Mouse (Mus musculus): ENCODE results near the gene Gm9803. TPM values are rescaled to one million over a fixed set of nuclear protein-coding genes. Genes with fewer than 3 reads are reported as not detected.

Gene Gm9803
- polyA plus RNA-seq, 1 experiment = 6.4 TPM

DNA sequence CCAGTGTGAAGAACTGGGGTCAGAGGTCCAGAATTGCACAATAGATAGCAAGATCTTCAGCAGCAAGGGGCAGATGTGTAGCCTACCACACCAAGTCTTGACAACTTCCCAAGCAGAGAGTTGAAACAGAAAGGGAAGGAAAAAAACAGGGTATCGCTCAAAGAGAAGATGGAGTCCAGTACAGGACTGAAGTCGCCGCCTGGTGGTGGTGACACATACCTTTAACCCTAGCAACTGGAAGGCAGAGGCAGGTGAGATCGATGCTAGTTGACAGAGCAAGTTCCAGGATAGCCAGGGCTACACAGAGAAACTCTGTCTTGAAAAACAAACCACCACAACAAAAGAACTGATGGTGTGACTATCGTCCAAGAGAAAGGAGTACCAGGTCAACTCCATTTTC is 25.5 kb downstream of the Gm9803 start:
- Histone ChIP-seq H3K27me3 (ENCODE audit: control insufficient read depth, insufficient read depth, insufficient read length) (peaks cover 10% of the 10 kb centered on the region), H3K79me2 (ENCODE audit: control insufficient read depth, insufficient read depth) (no peaks in the 10 kb centered on the region), H3K4me3 (ENCODE audit: insufficient read depth, poor library complexity, severe bottlenecking) (no peak overlapping the region), H3K79me3 (ENCODE audit: low read depth) (no peaks in the 10 kb centered on the region), H3K36me3 (ENCODE audit: control insufficient read depth, insufficient read depth) (no peaks in the 10 kb centered on the region), H3ac (ENCODE audit: control insufficient read depth, insufficient read length, low read depth) (no peak overlapping the region)
- TF ChIP-seq MYOD1 (IDR thresholded peaks at IDR 0.05; ENCODE audit: control insufficient read depth, insufficient read length, low read depth) (no peak), MAX (IDR thresholded peaks at IDR 0.05) (no peak), CEBPB (IDR thresholded peaks at IDR 0.05; ENCODE audit: low read depth) (no peak), CTCF (IDR thresholded peaks at IDR 0.05; ENCODE audit: control insufficient read depth, insufficient read depth, insufficient read length) (no peak), MYOG (IDR thresholded peaks at IDR 0.05; ENCODE audit: control insufficient read depth, extremely low read depth, insufficient read length) (no peak), FOSL1 (IDR thresholded peaks at IDR 0.05; ENCODE audit: insufficient read depth, low read length, poor library complexity, severe bottlenecking) (no peak), USF1 (IDR thresholded peaks at IDR 0.05; ENCODE audit: low read depth) (no peak)

DNA sequence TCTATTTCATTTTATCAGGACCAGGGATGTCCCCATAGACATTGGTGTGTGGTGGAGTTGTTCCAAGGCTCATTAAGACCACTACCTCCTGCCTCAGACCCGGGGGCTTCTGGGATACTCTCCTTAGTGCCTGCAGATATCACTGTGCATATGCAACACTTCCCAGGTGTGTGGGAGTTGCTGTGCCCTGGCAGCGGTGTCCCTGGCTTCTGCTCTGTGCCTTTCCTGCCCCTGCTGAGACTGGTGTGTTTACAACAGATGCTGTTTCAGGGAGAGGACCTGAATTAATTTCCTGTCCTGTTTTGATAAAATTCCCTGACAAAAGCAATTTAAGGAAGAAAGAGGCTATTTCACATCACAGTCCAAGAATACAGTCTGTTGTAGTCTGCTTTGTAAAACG is 27.0 kb downstream of the Gm9803 start:
- TF ChIP-seq USF1 (IDR thresholded peaks at IDR 0.05; ENCODE audit: low read depth) = no peak
- no peak for TF ChIP-seq CTCF (IDR thresholded peaks at IDR 0.05; ENCODE audit: control insufficient read depth, insufficient read depth, insufficient read length)
- TF ChIP-seq MYOG (IDR thresholded peaks at IDR 0.05; ENCODE audit: control insufficient read depth, extremely low read depth, insufficient read length) = no peak
- TF ChIP-seq MAX (IDR thresholded peaks at IDR 0.05) = no peak
- TF ChIP-seq CEBPB (IDR thresholded peaks at IDR 0.05; ENCODE audit: low read depth) = no peak
- TF ChIP-seq MYOD1 (IDR thresholded peaks at IDR 0.05; ENCODE audit: control insufficient read depth, insufficient read length, low read depth) = no peak
- no peak for TF ChIP-seq FOSL1 (IDR thresholded peaks at IDR 0.05; ENCODE audit: insufficient read depth, low read length, poor library complexity, severe bottlenecking)
- Histone ChIP-seq H3K27me3 (ENCODE audit: control insufficient read depth, insufficient read depth, insufficient read length) (peaks cover 10% of the 10 kb centered on the region), H3ac (ENCODE audit: control insufficient read depth, insufficient read length, low read depth) (no peak overlapping the region), H3K79me2 (ENCODE audit: control insufficient read depth, insufficient read depth) (no peaks in the 10 kb centered on the region), H3K79me3 (ENCODE audit: low read depth) (no peaks in the 10 kb centered on the region), H3K36me3 (ENCODE audit: control insufficient read depth, insufficient read depth) (no peaks in the 10 kb centered on the region), H3K4me3 (ENCODE audit: insufficient read depth, poor library complexity, severe bottlenecking) (no peak overlapping the region)

DNA sequence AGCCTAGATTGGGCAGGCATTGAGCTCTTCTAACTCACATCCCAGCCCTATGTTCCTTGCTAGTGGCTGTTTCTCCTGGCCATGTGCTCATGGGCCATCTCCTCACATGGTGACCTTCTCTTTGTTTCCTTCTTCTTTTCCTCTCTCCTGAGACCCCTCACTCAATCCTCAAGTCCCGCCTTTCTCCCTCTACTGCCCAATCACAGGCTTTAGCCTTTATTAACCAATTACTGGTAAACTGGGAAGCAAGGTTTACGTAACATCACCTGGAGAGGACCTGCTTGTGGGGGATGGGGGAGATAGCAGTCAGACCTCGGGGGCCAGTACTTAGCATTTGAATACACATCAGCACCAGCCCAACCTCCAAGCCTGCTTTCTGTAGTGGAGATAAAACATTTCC is 27.5 kb downstream of the Gm9803 start:
- no peaks in the 10 kb centered on the region for H3K79me2 ChIP-seq (ENCODE audit: control insufficient read depth, insufficient read depth)
- H3K79me3 ChIP-seq (ENCODE audit: low read depth) = no peaks in the 10 kb centered on the region
- H3K27me3 ChIP-seq (ENCODE audit: control insufficient read depth, insufficient read depth, insufficient read length) = peaks cover 10% of the 10 kb centered on the region
- TF ChIP-seq MYOG (IDR thresholded peaks at IDR 0.05; ENCODE audit: control insufficient read depth, extremely low read depth, insufficient read length) (no peak), MYOD1 (IDR thresholded peaks at IDR 0.05; ENCODE audit: control insufficient read depth, insufficient read length, low read depth) (no peak), CTCF (IDR thresholded peaks at IDR 0.05; ENCODE audit: control insufficient read depth, insufficient read depth, insufficient read length) (no peak)
- no peak overlapping the region for H3ac ChIP-seq (ENCODE audit: control insufficient read depth, insufficient read length, low read depth)
- no peak overlapping the region for H3K4me3 ChIP-seq (ENCODE audit: insufficient read depth, poor library complexity, severe bottlenecking)
- no peaks in the 10 kb centered on the region for H3K36me3 ChIP-seq (ENCODE audit: control insufficient read depth, insufficient read depth)

DNA sequence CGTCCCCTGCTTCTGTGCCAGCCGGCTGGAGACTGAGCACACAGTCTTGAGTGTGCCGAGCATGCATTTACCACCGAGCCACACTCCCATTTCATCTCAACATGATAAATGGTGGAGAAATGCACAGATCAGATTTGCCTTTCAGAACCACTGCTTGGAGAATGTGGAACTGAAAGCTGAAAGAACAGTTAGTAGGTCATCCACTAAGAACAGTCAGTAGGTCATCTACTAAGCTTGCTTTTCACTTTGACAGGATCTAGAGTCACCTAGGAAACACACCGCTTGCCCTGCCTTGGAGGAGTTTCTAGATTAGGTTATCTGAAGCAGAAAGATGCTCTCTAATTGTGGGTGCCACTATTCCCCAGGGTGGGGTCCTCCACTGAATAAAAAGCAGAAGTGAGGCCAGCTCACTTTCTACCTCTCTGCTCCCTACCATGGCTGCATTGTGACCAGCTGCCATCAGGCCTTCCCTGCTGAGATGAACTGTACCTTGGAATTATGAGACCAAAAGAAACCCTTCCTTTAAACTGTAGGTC is 33.8 kb downstream of the Gm9803 start:
- Histone ChIP-seq H3K79me2 (ENCODE audit: control insufficient read depth, insufficient read depth) (no peaks in the 10 kb centered on the region), H3ac (ENCODE audit: control insufficient read depth, insufficient read length, low read depth) (no peak overlapping the region), H3K36me3 (ENCODE audit: control insufficient read depth, insufficient read depth) (no peaks in the 10 kb centered on the region), H3K4me3 (ENCODE audit: insufficient read depth, poor library complexity, severe bottlenecking) (no peak overlapping the region), H3K79me3 (ENCODE audit: low read depth) (no peaks in the 10 kb centered on the region), H3K27me3 (ENCODE audit: control insufficient read depth, insufficient read depth, insufficient read length) (peaks cover 13% of the 10 kb centered on the region)
- TF ChIP-seq MYOD1 (IDR thresholded peaks at IDR 0.05; ENCODE audit: control insufficient read depth, insufficient read length, low read depth) (no peak), CEBPB (IDR thresholded peaks at IDR 0.05; ENCODE audit: low read depth) (no peak), FOSL1 (IDR thresholded peaks at IDR 0.05; ENCODE audit: insufficient read depth, low read length, poor library complexity, severe bottlenecking) (no peak), MAX (IDR thresholded peaks at IDR 0.05) (no peak), MYOG (IDR thresholded peaks at IDR 0.05; ENCODE audit: control insufficient read depth, extremely low read depth, insufficient read length) (no peak), CTCF (IDR thresholded peaks at IDR 0.05; ENCODE audit: control insufficient read depth, insufficient read depth, insufficient read length) (no peak), USF1 (IDR thresholded peaks at IDR 0.05; ENCODE audit: low read depth) (no peak)

DNA sequence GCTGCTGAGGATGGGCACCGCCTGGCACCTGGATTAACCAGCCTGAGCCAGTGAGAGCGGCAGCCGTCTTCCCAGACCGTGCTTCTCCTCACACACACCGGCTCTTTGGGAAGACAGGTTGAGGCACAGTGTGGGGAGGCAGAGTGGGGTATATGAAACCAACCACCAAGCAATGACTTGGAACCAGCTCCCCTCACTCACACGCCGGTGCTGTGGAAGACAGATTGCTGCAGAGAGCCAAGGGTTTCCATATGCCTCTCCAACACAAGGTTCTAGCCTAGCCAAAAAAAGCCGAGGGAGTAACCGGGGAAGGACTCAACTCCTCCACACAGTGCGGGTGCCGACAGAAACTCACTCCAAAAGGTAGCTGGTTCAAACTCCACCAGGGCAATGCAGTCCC is 35.4 kb downstream of the Gm9803 start:
- Histone ChIP-seq H3ac (ENCODE audit: control insufficient read depth, insufficient read length, low read depth) (no peak overlapping the region), H3K27me3 (ENCODE audit: control insufficient read depth, insufficient read depth, insufficient read length) (peaks cover 13% of the 10 kb centered on the region), H3K79me2 (ENCODE audit: control insufficient read depth, insufficient read depth) (no peaks in the 10 kb centered on the region), H3K36me3 (ENCODE audit: control insufficient read depth, insufficient read depth) (no peaks in the 10 kb centered on the region), H3K4me3 (ENCODE audit: insufficient read depth, poor library complexity, severe bottlenecking) (no peak overlapping the region), H3K79me3 (ENCODE audit: low read depth) (no peaks in the 10 kb centered on the region)
- TF ChIP-seq USF1 (IDR thresholded peaks at IDR 0.05; ENCODE audit: low read depth) = no peak
- no peak for TF ChIP-seq MYOG (IDR thresholded peaks at IDR 0.05; ENCODE audit: control insufficient read depth, extremely low read depth, insufficient read length)
- no peak for TF ChIP-seq MYOD1 (IDR thresholded peaks at IDR 0.05; ENCODE audit: control insufficient read depth, insufficient read length, low read depth)
- TF ChIP-seq MAX (IDR thresholded peaks at IDR 0.05) = no peak
- no peak for TF ChIP-seq CTCF (IDR thresholded peaks at IDR 0.05; ENCODE audit: control insufficient read depth, insufficient read depth, insufficient read length)
- TF ChIP-seq FOSL1 (IDR thresholded peaks at IDR 0.05; ENCODE audit: insufficient read depth, low read length, poor library complexity, severe bottlenecking) = no peak
- no peak for TF ChIP-seq CEBPB (IDR thresholded peaks at IDR 0.05; ENCODE audit: low read depth)

DNA sequence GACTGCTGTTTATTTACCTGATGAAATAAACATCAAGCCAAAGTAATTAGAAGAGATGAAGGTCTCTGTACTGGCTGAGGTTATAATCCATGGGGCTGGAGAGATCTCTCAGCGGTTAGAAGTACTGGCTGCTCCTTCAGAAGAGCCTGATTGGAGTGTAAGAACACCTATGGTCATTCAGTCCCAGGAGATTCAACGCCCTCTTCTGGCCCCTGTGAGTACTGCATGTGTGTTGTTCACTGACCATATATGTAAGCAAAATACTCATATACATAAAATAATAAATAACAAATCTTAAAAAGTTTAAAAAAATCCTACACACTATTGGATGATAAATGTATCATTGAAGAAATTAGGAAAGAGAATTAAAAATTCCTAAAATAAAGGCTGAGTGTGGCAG is 36.9 kb downstream of the Gm9803 start:
- H3K4me3 ChIP-seq (ENCODE audit: insufficient read depth, poor library complexity, severe bottlenecking) = no peak overlapping the region
- H3K79me2 ChIP-seq (ENCODE audit: control insufficient read depth, insufficient read depth) = no peaks in the 10 kb centered on the region
- TF ChIP-seq CEBPB (IDR thresholded peaks at IDR 0.05; ENCODE audit: low read depth) (no peak), FOSL1 (IDR thresholded peaks at IDR 0.05; ENCODE audit: insufficient read depth, low read length, poor library complexity, severe bottlenecking) (no peak), MYOG (IDR thresholded peaks at IDR 0.05; ENCODE audit: control insufficient read depth, extremely low read depth, insufficient read length) (no peak), MYOD1 (IDR thresholded peaks at IDR 0.05; ENCODE audit: control insufficient read depth, insufficient read length, low read depth) (no peak), USF1 (IDR thresholded peaks at IDR 0.05; ENCODE audit: low read depth) (no peak), CTCF (IDR thresholded peaks at IDR 0.05; ENCODE audit: control insufficient read depth, insufficient read depth, insufficient read length) (no peak), MAX (IDR thresholded peaks at IDR 0.05) (no peak)
- H3K79me3 ChIP-seq (ENCODE audit: low read depth) = no peaks in the 10 kb centered on the region
- H3K27me3 ChIP-seq (ENCODE audit: control insufficient read depth, insufficient read depth, insufficient read length) = peaks cover 13% of the 10 kb centered on the region
- no peaks in the 10 kb centered on the region for H3K36me3 ChIP-seq (ENCODE audit: control insufficient read depth, insufficient read depth)
- no peak overlapping the region for H3ac ChIP-seq (ENCODE audit: control insufficient read depth, insufficient read length, low read depth)
